Mouse (Mus musculus): ENCODE measurements around the gene Mup12. TPM values are rescaled to one million over a fixed set of nuclear protein-coding genes. Genes with fewer than 3 reads are reported as not detected.
"Not testable (repeated sequence)": the region's sequence is repeated elsewhere in the genome, so short reads cannot be mapped to it uniquely, and the experiment has no call there.

The Mup12 gene
- polyA plus RNA-seq (2016; fragmentation: Nextera tagmentation; extraction: Ambion mirVana), result not detected in 2 replicates

GRCm38 (mm10) chr4:60741226-60741625, at the start of gene Mup12:
Gene Mup12 (minus strand): TSS chr4:60741326.
- H3K27me3 ChIP-seq (replicated peaks); H3K4me3 ChIP-seq; H3K9me3 ChIP-seq; ATAC-seq (ENCODE audit: low FRiP score, low read depth); H3K4me1 ChIP-seq; H3K36me3 ChIP-seq; H3K9ac ChIP-seq; H3K4me2 ChIP-seq (replicated peaks); H3K27ac ChIP-seq: not testable (repeated sequence)
- WGBS, result 91% methylated on average over 3 of the region's 4 CpGs

Other genes starting within 250 kb of the Mup12 start
- not detected in 2 replicates for gene Mup1, start 239.4 kb downstream of the Mup12 start, polyA plus RNA-seq (2016; fragmentation: Nextera tagmentation; extraction: Ambion mirVana)
- gene Mup10, start 159.1 kb downstream of the Mup12 start, polyA plus RNA-seq (2016; fragmentation: Nextera tagmentation; extraction: Ambion mirVana), result 0.84 and 1.5 TPM in 2 replicates
- gene Mup11, start 78.9 kb downstream of the Mup12 start, polyA plus RNA-seq (2016; fragmentation: Nextera tagmentation; extraction: Ambion mirVana), result 1.5 TPM in 1 of 2 replicates, not detected in the other
- gene Mup22, start 80.1 kb upstream of the Mup12 start, polyA plus RNA-seq (2016; fragmentation: Nextera tagmentation; extraction: Ambion mirVana), result 0.26 and 0.34 TPM in 2 replicates

Data from neural tube, embryonic 12.5 days (tissue).